12 mouse cellular contexts compared by ENCODE assay signal in genomic region chr5:142510061-142510414, GRCm38 (mm10). TPM values are rescaled to one million over a fixed set of nuclear protein-coding genes. Genes with fewer than 3 reads are reported as not detected.
A peak's percentile ranks its signal among the peaks of the same experiment; 100 is the strongest.
DNase-seq lines count a peak whose midpoint lies in the region; ATAC-seq and TF ChIP-seq lines count a peak whose summit lies in the region.
"Had no signal": no experiment of that assay in that cellular context is flagged by ENCODE, and none has a peak within 500 bp of the region (broad histone marks: within the 10 kb centered on the region; RNA-seq: fewer than 3 reads in every experiment).

No protein-coding gene starts in this region.

- intact Hi-C loops in heart, postnatal 10 days (cut with DNase I), result no loop called here

- WGBS in embryonic facial prominence, embryonic 13.5 days, result 51% methylated on average over 7 of the region's 7 CpGs
- WGBS in forebrain, postnatal 0 days, result 38% methylated on average over 7 of the region's 7 CpGs
- WGBS in midbrain, embryonic 14.5 days, result 34% methylated on average over 7 of the region's 7 CpGs

- peaks cover 6% of the 10 kb centered on the region; the same call in 1 of the 2 replicates for H3K36me3 ChIP-seq in embryonic facial prominence, embryonic 13.5 days
- H3K36me3 ChIP-seq in forebrain, postnatal 0 days (ENCODE audit: insufficient read depth), result 0 out of 2 replicates have a peak, but pooled peaks cover 6% of the 10 kb centered on the region
- 0 out of 2 replicates have a peak, but pooled peaks cover 9% of the 10 kb centered on the region for H3K36me3 ChIP-seq in midbrain, embryonic 14.5 days (ENCODE audit: control insufficient read depth, insufficient read depth, low read length)
- H3K36me3 ChIP-seq: liver, embryonic 12.5 days had no signal

- peak; percentile 23 to 36 for DNase-seq in heart, postnatal 10 days
- DNase-seq in heart, adult 18-20 months, result no peak
- DNase-seq in forebrain, postnatal 0 days, result peak; percentile 8
- DNase-seq in midbrain, embryonic 14.5 days, result peak; percentile 31
- DNase-seq in lung, postnatal 14 days, result no peak
- DNase-seq in liver, result no peak
- DNase-seq: kidney, adult 18-20 months had no signal

- no peak for TF ChIP-seq CTCF in forebrain, postnatal 0 days (IDR thresholded peaks at IDR 0.05; ENCODE audit: low read depth)

- no peak for ATAC-seq in embryonic facial prominence, embryonic 13.5 days (ENCODE audit: insufficient number of reproducible peaks, insufficient read depth, low FRiP score, low TSS enrichment, low read depth)
- ATAC-seq in forebrain, postnatal 0 days, result peak; percentile 54
- no peak for ATAC-seq in midbrain, embryonic 14.5 days (ENCODE audit: low FRiP score, low TSS enrichment)
- ATAC-seq: liver, embryonic 12.5 days had no signal

- no peaks in the 10 kb centered on the region for H3K9me3 ChIP-seq in embryonic facial prominence, embryonic 13.5 days
- H3K9me3 ChIP-seq in forebrain, postnatal 0 days (ENCODE audit: low read length), result no peaks in the 10 kb centered on the region
- H3K9me3 ChIP-seq in midbrain, embryonic 14.5 days (ENCODE audit: control insufficient read depth, low read length), result no peaks in the 10 kb centered on the region
- H3K9me3 ChIP-seq: liver, embryonic 12.5 days had no signal

- peak overlapping the region; percentile 49; the same call in 1 of the 2 replicates for H3K4me2 ChIP-seq in embryonic facial prominence, embryonic 13.5 days
- no peak overlapping the region for H3K4me2 ChIP-seq in forebrain, postnatal 0 days (ENCODE audit: low read depth)
- H3K4me2 ChIP-seq in midbrain, embryonic 14.5 days (ENCODE audit: low read length), result no peak overlapping the region
- H3K4me2 ChIP-seq: liver, embryonic 12.5 days had no signal

- no peak overlapping the region for H3K4me3 ChIP-seq in embryonic facial prominence, embryonic 13.5 days
- no peak overlapping the region for H3K4me3 ChIP-seq in forebrain, postnatal 0 days (ENCODE audit: low read depth, low read length)
- H3K4me3 ChIP-seq in midbrain, embryonic 14.5 days (replicated peaks; ENCODE audit: low read depth, low read length), result no peak overlapping the region
- H3K4me3 ChIP-seq: heart, adult 2 months; liver, embryonic 12.5 days had no signal

- H3K4me1 ChIP-seq in embryonic facial prominence, embryonic 13.5 days, result peaks cover 14% of the 10 kb centered on the region
- peaks cover 10% of the 10 kb centered on the region; the same call in 1 of the 2 replicates for H3K4me1 ChIP-seq in forebrain, postnatal 0 days (ENCODE audit: insufficient read depth)
- H3K4me1 ChIP-seq in midbrain, embryonic 14.5 days (ENCODE audit: control insufficient read depth, insufficient read depth, low read length), result peaks cover 12% of the 10 kb centered on the region
- H3K4me1 ChIP-seq: liver, embryonic 12.5 days had no signal

- H3K27me3 ChIP-seq in embryonic facial prominence, embryonic 13.5 days, result no peaks in the 10 kb centered on the region
- H3K27me3 ChIP-seq in forebrain, postnatal 0 days (ENCODE audit: insufficient read depth, low read length), result no peaks in the 10 kb centered on the region
- no peaks in the 10 kb centered on the region for H3K27me3 ChIP-seq in midbrain, embryonic 14.5 days (ENCODE audit: control insufficient read depth, insufficient read depth, low read length)

- no peak overlapping the region for H3K27ac ChIP-seq in embryonic facial prominence, embryonic 13.5 days
- H3K27ac ChIP-seq in forebrain, postnatal 0 days (ENCODE audit: low read depth, low read length), result peak overlapping the region; percentile 37
- peak overlapping the region; percentile 84 for H3K27ac ChIP-seq in midbrain, embryonic 14.5 days (replicated peaks; ENCODE audit: low read depth, low read length)
- H3K27ac ChIP-seq: liver, embryonic 12.5 days; macrophage; stomach, postnatal 0 days had no signal

- 0 out of 2 replicates have a peak overlapping the region, but pooled peaks have one; percentile 58 for H3K9ac ChIP-seq in embryonic facial prominence, embryonic 13.5 days
- peak overlapping the region; percentile 42; the same call in 1 of the 2 replicates for H3K9ac ChIP-seq in forebrain, postnatal 0 days
- peak overlapping the region; percentile 60; the same call in 1 of the 2 replicates for H3K9ac ChIP-seq in midbrain, embryonic 14.5 days (replicated peaks; ENCODE audit: low read length)
- H3K9ac ChIP-seq: liver, embryonic 12.5 days had no signal

RNA-seq across cellular contexts. Expression of gene Papolb, which starts 19.8 kb away (rescaled TPM):
- total RNA-seq in heart, postnatal 10 days (2021), result under 1 TPM; 0.12 to 0.17 TPM
- under 1 TPM in 1 of 2 experiments, not detected in 1; 0.15 TPM for total RNA-seq in heart, adult 18-20 months (2021)
- polyA plus RNA-seq in embryonic facial prominence, embryonic 13.5 days (2015; fragmentation: Nextera tagmentation; extraction: Ambion mirVana), result 0.04 and 0.18 TPM in 2 replicates
- total RNA-seq in forebrain, postnatal 0 days (2014; rRNA removed), result 0.38 and 0.62 TPM in 2 replicates
- 0.12 and 0.13 TPM in 2 replicates for polyA plus RNA-seq in forebrain, postnatal 0 days (2015; fragmentation: Nextera tagmentation; extraction: Ambion mirVana)
- 0.32 and 0.34 TPM in 2 replicates for polyA plus RNA-seq in midbrain, embryonic 14.5 days (2014; fragmentation: Nextera tagmentation; extraction: Ambion mirVana)
- polyA plus RNA-seq: macrophage; stomach, postnatal 0 days had no signal

RNA-seq across cellular contexts. Expression of gene Radil, which starts 40.9 kb away (rescaled TPM):
- total RNA-seq in heart, postnatal 10 days (2021), result 1 to 10 TPM; 2.8 to 3.4 TPM
- total RNA-seq in heart, adult 18-20 months (2021), result 1 to 10 TPM; 1.4 to 2.1 TPM
- 6.0 and 8.0 TPM in 2 replicates for polyA plus RNA-seq in embryonic facial prominence, embryonic 13.5 days (2015; fragmentation: Nextera tagmentation; extraction: Ambion mirVana)
- total RNA-seq in forebrain, postnatal 0 days (2014; rRNA removed), result 10.8 and 20.7 TPM in 2 replicates
- polyA plus RNA-seq in forebrain, postnatal 0 days (2015; fragmentation: Nextera tagmentation; extraction: Ambion mirVana), result 6.0 and 10.4 TPM in 2 replicates
- 13.6 and 16.9 TPM in 2 replicates for polyA plus RNA-seq in midbrain, embryonic 14.5 days (2014; fragmentation: Nextera tagmentation; extraction: Ambion mirVana)
- polyA plus RNA-seq: macrophage had no signal

RNA-seq across cellular contexts. Expression of gene Ap5z1, which starts 46.3 kb away (rescaled TPM):
- total RNA-seq in heart, postnatal 10 days (2021), result 1 to 10 TPM; 6.4 to 8.1 TPM
- total RNA-seq in heart, adult 18-20 months (2021), result 1 to 10 TPM; 5.0 to 6.0 TPM
- polyA plus RNA-seq in embryonic facial prominence, embryonic 13.5 days (2015; fragmentation: Nextera tagmentation; extraction: Ambion mirVana), result 8.9 and 9.7 TPM in 2 replicates
- total RNA-seq in forebrain, postnatal 0 days (2014; rRNA removed), result 13.5 and 16.7 TPM in 2 replicates
- 6.4 and 7.8 TPM in 2 replicates for polyA plus RNA-seq in forebrain, postnatal 0 days (2015; fragmentation: Nextera tagmentation; extraction: Ambion mirVana)
- 12.6 and 13.9 TPM in 2 replicates for polyA plus RNA-seq in midbrain, embryonic 14.5 days (2014; fragmentation: Nextera tagmentation; extraction: Ambion mirVana)

Comparison
In these comparisons a context has a peak if more than half of its experiments do, and no peak if none do; other contexts are left out.
1. DNase-seq: peak in heart, postnatal 10 days (2 of 2), forebrain, postnatal 0 days (single experiment) and midbrain, embryonic 14.5 days (single experiment); none in heart, adult 18-20 months (0 of 2), lung, postnatal 14 days (single experiment) and liver (single experiment).
2. Peak in every context shown above with its lines, with median percentiles within 50 percentile points of each other: H3K9ac ChIP-seq.